Mouse (Mus musculus) gastrocnemius, postnatal 25 days (tissue): Measurements from ENCODE around the gene Prtg. TPM values are rescaled to one million over a fixed set of nuclear protein-coding genes. Genes with fewer than 3 reads are reported as not detected.
A peak's percentile ranks its signal among the peaks of the same experiment; 100 is the strongest.

Source experiments
- DNase-seq: peaks from one replicate; pipeline ENCODE4 v3.0.0; 2022
- total RNA-seq, 2 experiments: library from RNA; stranded (reverse); gene quantifications; 1 replicate in 1 of 2; 2 replicates in 1 of 2; pipeline ENCODE4 v1.2.3; 2021

Gene Prtg
- total RNA-seq, 2 experiments from 2014 or later, result 0.13 to 0.18 TPM

- no peak for DNase-seq
Observed at GRCm38 (mm10) chr9:72862186-72862585, 55.5 kb downstream of the Prtg start.

GRCm38 (mm10) chr9:72862955-72863354 lies 56.3 kb downstream of the Prtg start:
- DNase-seq, result no peak

GRCm38 (mm10) chr9:72863773-72864172 lies 57.1 kb downstream of the Prtg start:
- DNase-seq, result no peak

GRCm38 (mm10) chr9:72867434-72867833 lies 60.8 kb downstream of the Prtg start:
- no peak for DNase-seq

GRCm38 (mm10) chr9:72868774-72869173 lies 62.1 kb downstream of the Prtg start:
- no peak for DNase-seq

GRCm38 (mm10) chr9:72871506-72872297 lies 65.0 kb downstream of the Prtg start:
- peak; percentile 33 for DNase-seq

GRCm38 (mm10) chr9:72872298-72873130 lies 65.8 kb downstream of the Prtg start:
- no peak for DNase-seq

- DNase-seq, result no peak
Observed at GRCm38 (mm10) chr9:72875878-72876277, 69.2 kb downstream of the Prtg start.

- DNase-seq, result no peak
Observed at GRCm38 (mm10) chr9:72877905-72878304, 71.2 kb downstream of the Prtg start.

- no peak for DNase-seq
Observed at GRCm38 (mm10) chr9:72878656-72879055, 72.0 kb downstream of the Prtg start.

- no peak for DNase-seq
Observed at GRCm38 (mm10) chr9:72879601-72880000, 72.9 kb downstream of the Prtg start.

- DNase-seq, result no peak
Observed at GRCm38 (mm10) chr9:72880225-72880960, 73.7 kb downstream of the Prtg start.

GRCm38 (mm10) chr9:72881026-72881768 lies 74.5 kb downstream of the Prtg start:
- peak; percentile 20 for DNase-seq

GRCm38 (mm10) chr9:72883940-72884339 lies 77.3 kb downstream of the Prtg start:
- no peak for DNase-seq

- no peak for DNase-seq
Observed at GRCm38 (mm10) chr9:72889777-72890176, 83.1 kb downstream of the Prtg start.

GRCm38 (mm10) chr9:72890499-72891085 lies 83.9 kb downstream of the Prtg start:
- DNase-seq, result no peak

GRCm38 (mm10) chr9:72892761-72893160 lies 86.1 kb downstream of the Prtg start:
- no peak for DNase-seq

- DNase-seq, result no peak
Observed at GRCm38 (mm10) chr9:72894796-72895352, 88.2 kb downstream of the Prtg start.

GRCm38 (mm10) chr9:72902057-72902456 lies 95.4 kb downstream of the Prtg start:
- DNase-seq, result peak; percentile 35

GRCm38 (mm10) chr9:72902611-72903010 lies 95.9 kb downstream of the Prtg start:
- DNase-seq, result no peak

GRCm38 (mm10) chr9:72906693-72907103 lies 100.0 kb downstream of the Prtg start:
- no peak for DNase-seq
